Mouse (Mus musculus): ENCODE data around the gene Acadvl. TPM values are rescaled to one million over a fixed set of nuclear protein-coding genes. Genes with fewer than 3 reads are reported as not detected.

Gene Acadvl
- total RNA-seq, 2 experiments from 2014 or later: 50.7 to 53.6 TPM

- DNase-seq (ENCODE audit: low spot score in 2 of 2): no peak
- intact Hi-C loops (cut with DNase I): no loop called here
Observed at GRCm38 (mm10) chr11:69964650-69965270, 50.5 kb downstream of the Acadvl start, which contains the start of gene Cldn7. Cldn7 (plus strand) TSS chr11:69964779.

- intact Hi-C loops (cut with DNase I): no loop called here
- no peak for DNase-seq (ENCODE audit: low spot score in 2 of 2)
Observed at GRCm38 (mm10) chr11:69961841-69962240, 53.4 kb downstream of the Acadvl start.

- no peak for DNase-seq (ENCODE audit: low spot score in 2 of 2)
- intact Hi-C loops (cut with DNase I): no loop called here
Observed at GRCm38 (mm10) chr11:69960616-69961015, 54.6 kb downstream of the Acadvl start.

Small RNA genes within 50 kb of the gene (microRNA-seq; reads per million reads assigned to microRNA genes)
- gene Gm44349: 0 to 1.1 reads per million in 2 experiments
- gene Mir324: 9,894 to 11,930 reads per million in 2 experiments

Other genes starting within 250 kb of the Acadvl start
- 10 to 100 TPM; 71.1 to 86.9 TPM for gene Zbtb4, start 249.5 kb downstream of the Acadvl start, total RNA-seq (2021)
- gene Chrnb1, start 219.5 kb downstream of the Acadvl start, total RNA-seq (2021): under 1 TPM; 0.76 to 0.79 TPM
- 10 to 100 TPM; 15.4 to 20.4 TPM for gene Fgf11, start 213.6 kb downstream of the Acadvl start, total RNA-seq (2021)
- gene Tmem102, start 209.8 kb downstream of the Acadvl start, total RNA-seq (2021): not detected
- not detected for gene Gm39566, start 200.1 kb downstream of the Acadvl start, total RNA-seq (2021)
- not detected for gene Spem2, start 196.9 kb downstream of the Acadvl start, total RNA-seq (2021)
- under 1 TPM in 1 of 2 experiments, not detected in 1; 0.32 TPM for gene Spem1, start 193.2 kb downstream of the Acadvl start, total RNA-seq (2021)
- gene Nlgn2, start 177.6 kb downstream of the Acadvl start, total RNA-seq (2021): 100 to 1,000 TPM; 277 to 281 TPM
- gene Tmem256, start 176.9 kb downstream of the Acadvl start, total RNA-seq (2021): 100 to 1,000 TPM; 160 to 167 TPM
- 10 to 100 TPM; 19.5 to 22.3 TPM for gene Plscr3, start 169.0 kb downstream of the Acadvl start, total RNA-seq (2021)
- not detected for gene Tnk1, start 156.7 kb downstream of the Acadvl start, total RNA-seq (2021)
- gene Tmem95, start 137.4 kb downstream of the Acadvl start, total RNA-seq (2021): not detected
- 1 to 10 TPM in 1 of 2 experiments, under 1 TPM in 1; 0.86 to 1.4 TPM for gene Kctd11, start 134.0 kb downstream of the Acadvl start, total RNA-seq (2021)
- not detected for gene Acap1, start 119.9 kb downstream of the Acadvl start, total RNA-seq (2021)
- gene 2810408A11Rik, start 114.4 kb downstream of the Acadvl start, total RNA-seq (2021): under 1 TPM in 1 of 2 experiments, not detected in 1; 0.38 TPM
- 100 to 1,000 TPM; 121 to 125 TPM for gene Neurl4, start 114.3 kb downstream of the Acadvl start, total RNA-seq (2021)
- 10 to 100 TPM; 24.9 to 26.0 TPM for gene Gps2, start 101.5 kb downstream of the Acadvl start, total RNA-seq (2021)
- gene Eif5a, start 93.5 kb downstream of the Acadvl start, total RNA-seq (2021): 100 to 1,000 TPM; 468 to 473 TPM
- gene Ybx2, start 79.6 kb downstream of the Acadvl start, total RNA-seq (2021): 10 to 100 TPM in 1 of 2 experiments, 1 to 10 TPM in 1; 8.4 to 11.3 TPM
- gene Slc2a4, start 67.2 kb downstream of the Acadvl start, total RNA-seq (2021): 1 to 10 TPM; 1.9 to 2.4 TPM
- not detected for gene Cldn7, start 50.6 kb downstream of the Acadvl start, total RNA-seq (2021)
- gene Ctdnep1, start 34.3 kb downstream of the Acadvl start, total RNA-seq (2021): 100 to 1,000 TPM; 115 TPM
- 100 to 1,000 TPM; 103 to 107 TPM for gene Elp5, start 32.9 kb downstream of the Acadvl start, total RNA-seq (2021)
- gene Gabarap, start 24.3 kb downstream of the Acadvl start, total RNA-seq (2021): 100 to 1,000 TPM; 213 to 217 TPM
- 10 to 100 TPM; 39.2 to 40.2 TPM for gene Phf23, start 19.6 kb downstream of the Acadvl start, total RNA-seq (2021)
- gene Dvl2, start 14.8 kb downstream of the Acadvl start, total RNA-seq (2021): 10 to 100 TPM; 27.3 to 30.0 TPM
- 1,000 to 10,000 TPM in 1 of 2 experiments, 100 to 1,000 TPM in 1; 1,000 to 1,075 TPM for gene Dlg4, start 1.5 kb upstream of the Acadvl start, total RNA-seq (2021)
- 1 to 10 TPM; 1.9 to 2.4 TPM for gene Asgr1, start 38.7 kb upstream of the Acadvl start, total RNA-seq (2021)
- gene Asgr2, start 77.2 kb upstream of the Acadvl start, total RNA-seq (2021): not detected
- under 1 TPM; 0.51 to 0.61 TPM for gene Mgl2, start 114.9 kb upstream of the Acadvl start, total RNA-seq (2021)
- gene Clec10a, start 140.8 kb upstream of the Acadvl start, total RNA-seq (2021): 1 to 10 TPM; 3.3 to 5.3 TPM
- 10 to 100 TPM; 27.2 to 36.8 TPM for gene Slc16a11, start 197.3 kb upstream of the Acadvl start, total RNA-seq (2021)
- gene Slc16a13, start 205.7 kb upstream of the Acadvl start, total RNA-seq (2021): 10 to 100 TPM in 1 of 2 experiments, 1 to 10 TPM in 1; 8.3 to 10.4 TPM
- 1 to 10 TPM; 5.1 to 5.3 TPM for gene Bcl6b, start 214.4 kb upstream of the Acadvl start, total RNA-seq (2021)
- gene 0610010K14Rik, start 222.5 kb upstream of the Acadvl start, total RNA-seq (2021): 10 to 100 TPM; 41.3 to 54.2 TPM
- gene Gm21988, start 224.4 kb upstream of the Acadvl start, total RNA-seq (2021): 1 to 10 TPM; 5.9 to 7.3 TPM
- 100 to 1,000 TPM; 291 TPM for gene Rnasek, start 224.4 kb upstream of the Acadvl start, total RNA-seq (2021)
- gene Alox12, start 239.9 kb upstream of the Acadvl start, total RNA-seq (2021): under 1 TPM in 1 of 2 experiments, not detected in 1; 0.13 TPM